ENCODE assay signal across 8 mouse cellular contexts in genomic region chr11:98810686-98811085, GRCm38 (mm10). TPM values are rescaled to one million over a fixed set of nuclear protein-coding genes. Genes with fewer than 3 reads are reported as not detected.
DNase-seq lines count a peak whose midpoint lies in the region; ATAC-seq and TF ChIP-seq lines count a peak whose summit lies in the region.

No protein-coding gene starts in this region.

- TF ChIP-seq EP300 in CH12.LX (IDR thresholded peaks at IDR 0.05; ENCODE audit: low read length) = 0 out of 2 replicates have a peak, but pooled peaks have one; percentile 34

- peak overlapping the region; percentile 93 for H3K4me3 ChIP-seq in heart, embryonic 11.5 days (ENCODE audit: low read depth, low read length)
- peak overlapping the region; percentile 75 to 87 (median 84) for H3K4me3 ChIP-seq in CH12.LX (replicated peaks in 1 of 3; ENCODE audit: low read depth in 2 of 3, low read length in 2 of 3, poor library complexity in 1 of 3)
- H3K4me3 ChIP-seq in forebrain, embryonic 15.5 days = peak overlapping the region; percentile 85
- H3K4me3 ChIP-seq in liver, embryonic 16.5 days (ENCODE audit: low read depth, low read length) = peak overlapping the region; percentile 98

- no peak for TF ChIP-seq POLR2A in CH12.LX (IDR thresholded peaks at IDR 0.05; ENCODE audit: low read depth, low read length)

- peak overlapping the region; percentile 97 for H3K4me2 ChIP-seq in heart, embryonic 11.5 days
- peak overlapping the region; percentile 95 for H3K4me2 ChIP-seq in CH12.LX (ENCODE audit: insufficient read depth, low read depth, poor library complexity, severe bottlenecking)
- peak overlapping the region; percentile 62 for H3K4me2 ChIP-seq in forebrain, embryonic 15.5 days (replicated peaks)
- peak overlapping the region; percentile 74 for H3K4me2 ChIP-seq in liver, embryonic 16.5 days (ENCODE audit: low read depth, low read length)

- H3K9ac ChIP-seq in heart, embryonic 11.5 days (ENCODE audit: low read depth, low read length) = peak overlapping the region; percentile 96
- peak overlapping the region; percentile 97 for H3K9ac ChIP-seq in CH12.LX (ENCODE audit: insufficient read depth, low read depth)
- H3K9ac ChIP-seq in forebrain, embryonic 15.5 days (replicated peaks) = peak overlapping the region; percentile 95
- H3K9ac ChIP-seq in liver, embryonic 16.5 days (ENCODE audit: low read depth, low read length) = peak overlapping the region; percentile 97

- peaks cover 16% of the 10 kb centered on the region for H3K4me1 ChIP-seq in heart, embryonic 11.5 days (ENCODE audit: control insufficient read depth, insufficient read depth, low read length)
- peaks cover 2 to 67% of the 10 kb centered on the region in 2 experiments; a peak in 3 of 4 replicates for H3K4me1 ChIP-seq in CH12.LX (ENCODE audit: control insufficient read depth in 1 of 2, insufficient read depth in 2 of 2)
- peaks cover 37% of the 10 kb centered on the region for H3K4me1 ChIP-seq in forebrain, embryonic 15.5 days
- peaks cover 16% of the 10 kb centered on the region for H3K4me1 ChIP-seq in liver, embryonic 16.5 days (ENCODE audit: control insufficient read depth, low read depth, low read length)

- no peaks in the 10 kb centered on the region for H3K9me3 ChIP-seq in heart, embryonic 11.5 days (replicated peaks; ENCODE audit: control insufficient read depth, low read length)
- H3K9me3 ChIP-seq in CH12.LX (replicated peaks; ENCODE audit: low read length) = no peaks in the 10 kb centered on the region
- H3K9me3 ChIP-seq in forebrain, embryonic 15.5 days = no peaks in the 10 kb centered on the region
- no peaks in the 10 kb centered on the region for H3K9me3 ChIP-seq in liver, embryonic 16.5 days (replicated peaks; ENCODE audit: control insufficient read depth, low read length)

- H3K27ac ChIP-seq in heart, embryonic 11.5 days (ENCODE audit: low read depth, low read length) = no peak overlapping the region
- H3K27ac ChIP-seq in CH12.LX (ENCODE audit: insufficient read depth, low read depth) = peak overlapping the region; percentile 88; the same call in 1 of the 2 replicates
- no peak overlapping the region for H3K27ac ChIP-seq in forebrain, embryonic 15.5 days (replicated peaks)
- peak overlapping the region; percentile 98 for H3K27ac ChIP-seq in liver, embryonic 16.5 days (ENCODE audit: low read length)

- dilution Hi-C loops in CH12.LX (cut with MboI; ENCODE audit: extremely low pct_ligation_motif_present, extremely low pct_unique_long_range_greater_than_20kb, low sequenced_read_pairs) = no loop called here

- no peak for DNase-seq in heart, adult 8-10 months (ENCODE audit: low spot score)
- DNase-seq in CH12.LX (ENCODE audit: extremely low read depth) = no peak
- no peak for DNase-seq in frontal cortex, postnatal 36 days (ENCODE audit: low spot score in 2 of 2)
- no peak for DNase-seq in urinary bladder, adult 2 months (ENCODE audit: low spot score)
- no peak for DNase-seq in spleen, adult 12 weeks (ENCODE audit: low spot score)

- 65% methylated on average over 7 of the region's 7 CpGs for WGBS in heart, embryonic 11.5 days (ENCODE audit: insufficient replicate concordance)
- 78% methylated on average over 7 of the region's 7 CpGs for WGBS in forebrain, embryonic 15.5 days
- 55% methylated on average over 7 of the region's 7 CpGs for WGBS in liver, embryonic 16.5 days (ENCODE audit: insufficient replicate concordance)

- no peak for TF ChIP-seq CTCF in CH12.LX (conservative IDR thresholded peaks at IDR 0.05 in 1 of 2, IDR thresholded peaks at IDR 0.05 in 1 of 2; ENCODE audit: low read depth in 2 of 2, low read length in 2 of 2)

- peaks cover 24% of the 10 kb centered on the region for H3K36me3 ChIP-seq in heart, embryonic 11.5 days (ENCODE audit: control insufficient read depth, insufficient read depth, low read length)
- H3K36me3 ChIP-seq in CH12.LX (replicated peaks in 1 of 2; ENCODE audit: control insufficient read depth in 1 of 2, insufficient read depth in 1 of 2, low read length in 1 of 2) = peaks cover 29 to 70% of the 10 kb centered on the region in 2 experiments
- peaks cover 57% of the 10 kb centered on the region for H3K36me3 ChIP-seq in forebrain, embryonic 15.5 days
- H3K36me3 ChIP-seq in liver, embryonic 16.5 days (ENCODE audit: control insufficient read depth, insufficient read depth) = peaks cover 24% of the 10 kb centered on the region

- no peak for TF ChIP-seq RAD21 in CH12.LX (IDR thresholded peaks at IDR 0.05; ENCODE audit: low read depth, low read length)

- ATAC-seq in heart, embryonic 11.5 days (replicated peaks; ENCODE audit: insufficient number of reproducible peaks, low FRiP score, low TSS enrichment) = no peak
- ATAC-seq in forebrain, embryonic 15.5 days (replicated peaks) = no peak
- no peak for ATAC-seq in liver, embryonic 16.5 days (ENCODE audit: low read depth)

- peaks cover 49% of the 10 kb centered on the region for H3K79me2 ChIP-seq in CH12.LX (replicated peaks; ENCODE audit: control insufficient read depth, extremely low read depth, insufficient read depth, poor library complexity, severe bottlenecking)

- in situ Hi-C loops in CH12.LX (cut with MboI; ENCODE audit: low pct_ligation_motif_present, low pct_unique_long_range_greater_than_20kb, low sequenced_read_pairs) = no loop called here

- no peaks in the 10 kb centered on the region for H3K27me3 ChIP-seq in heart, embryonic 11.5 days (ENCODE audit: control insufficient read depth, insufficient read depth, low read length)
- H3K27me3 ChIP-seq in CH12.LX (replicated peaks) = no peaks in the 10 kb centered on the region
- H3K27me3 ChIP-seq in forebrain, embryonic 15.5 days = no peaks in the 10 kb centered on the region
- H3K27me3 ChIP-seq in liver, embryonic 16.5 days (ENCODE audit: control insufficient read depth, insufficient read depth, low read depth, low read length) = no peaks in the 10 kb centered on the region

TF ChIP-seq in CH12.LX, 34 proteins besides CTCF, POLR2A, EP300 and RAD21:
- TF ChIP-seq MAX (IDR thresholded peaks at IDR 0.05; ENCODE audit: low read length) (0 out of 2 replicates have a peak, but pooled peaks have one; percentile 27), TCF12 (IDR thresholded peaks at IDR 0.05; ENCODE audit: low read depth, low read length) (0 out of 2 replicates have a peak, but pooled peaks have one; percentile 17), SIN3A (IDR thresholded peaks at IDR 0.05; ENCODE audit: low read length) (no peak)

RNA-seq across cellular contexts. Expression of gene Casc3, which starts 6.0 kb away (rescaled TPM):
- polyA plus RNA-seq in heart, embryonic 11.5 days (2014; fragmentation: Nextera tagmentation; extraction: Ambion mirVana) = 22.2 and 28.5 TPM in 2 replicates
- total RNA-seq in heart, adult 8-10 months (2022) = 10 to 100 TPM; 16.0 to 20.9 (median 17.8) TPM
- 16.7 and 18.3 TPM in 2 replicates for total RNA-seq in CH12.LX (2012; rRNA removed)
- 14.4 and 14.7 TPM in 2 replicates for total RNA-seq in CH12.LX (2014; rRNA removed)
- polyA plus RNA-seq in CH12.LX (2012; ENCODE audit: insufficient read length, low read depth) = 71.7 and 93.0 TPM in 2 replicates
- polyA plus RNA-seq in forebrain, embryonic 15.5 days (2015; fragmentation: Nextera tagmentation; extraction: Ambion mirVana) = 53.5 and 53.9 TPM in 2 replicates
- 11.6 and 13.6 TPM in 2 replicates for polyA plus RNA-seq in liver, embryonic 16.5 days (2015; fragmentation: Nextera tagmentation; extraction: Ambion mirVana)
- 24.7 and 29.5 TPM in 2 replicates for polyA plus RNA-seq in urinary bladder, adult 2 months (2012; rRNA removed)

RNA-seq across cellular contexts. Expression of gene Msl1, which starts 15.4 kb away (rescaled TPM):
- 15.9 and 17.1 TPM in 2 replicates for polyA plus RNA-seq in heart, embryonic 11.5 days (2014; fragmentation: Nextera tagmentation; extraction: Ambion mirVana)
- 10 to 100 TPM; 72.1 to 84.3 (median 78.7) TPM for total RNA-seq in heart, adult 8-10 months (2022)
- total RNA-seq in CH12.LX (2012; rRNA removed) = 27.3 and 30.7 TPM in 2 replicates
- 25.9 and 26.4 TPM in 2 replicates for total RNA-seq in CH12.LX (2014; rRNA removed)
- polyA plus RNA-seq in CH12.LX (2012; ENCODE audit: insufficient read length, low read depth) = 57.1 and 58.1 TPM in 2 replicates
- polyA plus RNA-seq in forebrain, embryonic 15.5 days (2015; fragmentation: Nextera tagmentation; extraction: Ambion mirVana) = 30.2 and 31.7 TPM in 2 replicates
- polyA plus RNA-seq in liver, embryonic 16.5 days (2015; fragmentation: Nextera tagmentation; extraction: Ambion mirVana) = 4.9 and 5.3 TPM in 2 replicates
- 57.0 and 58.7 TPM in 2 replicates for polyA plus RNA-seq in urinary bladder, adult 2 months (2012; rRNA removed)

RNA-seq across cellular contexts. Expression of gene Rapgefl1, which starts 25.9 kb away (rescaled TPM):
- 0.57 and 0.73 TPM in 2 replicates for polyA plus RNA-seq in heart, embryonic 11.5 days (2014; fragmentation: Nextera tagmentation; extraction: Ambion mirVana)
- total RNA-seq in heart, adult 8-10 months (2022) = 1 to 10 TPM in 1 of 4 experiments, under 1 TPM in 3; 0.38 to 1.1 (median 0.76) TPM
- total RNA-seq in CH12.LX (2012; rRNA removed) (0.04 and 0.08 TPM in 2 replicates), CH12.LX (2014; rRNA removed) (0.11 TPM in 1 of 2 replicates, not detected in the other)
- 0.25 and 0.29 TPM in 2 replicates for polyA plus RNA-seq in CH12.LX (2012; ENCODE audit: insufficient read length, low read depth)
- polyA plus RNA-seq in forebrain, embryonic 15.5 days (2015; fragmentation: Nextera tagmentation; extraction: Ambion mirVana) = 4.2 and 5.8 TPM in 2 replicates
- polyA plus RNA-seq in liver, embryonic 16.5 days (2015; fragmentation: Nextera tagmentation; extraction: Ambion mirVana) = 0.06 and 0.18 TPM in 2 replicates
- 56.6 and 66.4 TPM in 2 replicates for polyA plus RNA-seq in urinary bladder, adult 2 months (2012; rRNA removed)

RNA-seq across cellular contexts. Expression of gene Nr1d1, which starts 35.6 kb away (rescaled TPM):
- 5.6 and 6.4 TPM in 2 replicates for polyA plus RNA-seq in heart, embryonic 11.5 days (2014; fragmentation: Nextera tagmentation; extraction: Ambion mirVana)
- 100 to 1,000 TPM in 2 of 4 experiments, 10 to 100 TPM in 2; 81.4 to 121 (median 101) TPM for total RNA-seq in heart, adult 8-10 months (2022)
- 0.21 and 0.25 TPM in 2 replicates for total RNA-seq in CH12.LX (2012; rRNA removed)
- total RNA-seq in CH12.LX (2014; rRNA removed) = 0.17 and 0.39 TPM in 2 replicates
- polyA plus RNA-seq in CH12.LX (2012; ENCODE audit: insufficient read length, low read depth) = 0.95 and 1.4 TPM in 2 replicates
- polyA plus RNA-seq in forebrain, embryonic 15.5 days (2015; fragmentation: Nextera tagmentation; extraction: Ambion mirVana) = 3.6 TPM in 2 replicates
- polyA plus RNA-seq in liver, embryonic 16.5 days (2015; fragmentation: Nextera tagmentation; extraction: Ambion mirVana) = 0.65 and 0.66 TPM in 2 replicates
- 119 and 219 TPM in 2 replicates for polyA plus RNA-seq in urinary bladder, adult 2 months (2012; rRNA removed)

RNA-seq across cellular contexts. Expression of gene Wipf2, which starts 52.8 kb away (rescaled TPM):
- polyA plus RNA-seq in heart, embryonic 11.5 days (2014; fragmentation: Nextera tagmentation; extraction: Ambion mirVana) = 3.8 and 4.0 TPM in 2 replicates
- 10 to 100 TPM in 3 of 4 experiments, 1 to 10 TPM in 1; 9.4 to 12.6 (median 11.5) TPM for total RNA-seq in heart, adult 8-10 months (2022)
- total RNA-seq in CH12.LX (2012; rRNA removed) = 4.7 TPM in 2 replicates
- 1.9 and 2.1 TPM in 2 replicates for total RNA-seq in CH12.LX (2014; rRNA removed)
- polyA plus RNA-seq in CH12.LX (2012; ENCODE audit: insufficient read length, low read depth) = 7.7 and 9.7 TPM in 2 replicates
- polyA plus RNA-seq in forebrain, embryonic 15.5 days (2015; fragmentation: Nextera tagmentation; extraction: Ambion mirVana) = 4.4 and 5.1 TPM in 2 replicates
- polyA plus RNA-seq in liver, embryonic 16.5 days (2015; fragmentation: Nextera tagmentation; extraction: Ambion mirVana) = 1.2 and 1.6 TPM in 2 replicates
- polyA plus RNA-seq in urinary bladder, adult 2 months (2012; rRNA removed) = 19.2 and 26.0 TPM in 2 replicates

Comparison
In these comparisons a context has a peak if more than half of its experiments do, and no peak if none do; other contexts are left out.
1. H3K27ac ChIP-seq: peak in CH12.LX (single experiment) and liver, embryonic 16.5 days (single experiment); none in heart, embryonic 11.5 days (single experiment) and forebrain, embryonic 15.5 days (single experiment).
2. Peak in every context shown above with its lines, with median percentiles within 50 percentile points of each other: H3K4me2 ChIP-seq, H3K4me3 ChIP-seq and H3K9ac ChIP-seq.